Mouse (Mus musculus) gastrocnemius, adult 8-10 months (tissue): ENCODE data around the gene Sema4g. TPM values are rescaled to one million over a fixed set of nuclear protein-coding genes. Genes with fewer than 3 reads are reported as not detected.
A peak's percentile ranks its signal among the peaks of the same experiment; 100 is the strongest.

Experiments used
- DNase-seq, 2 experiments: peaks; one replicate each; pipeline ENCODE4 v3.0.0; 2022; ENCODE audit warnings: low spot score in 2 of 2
- total RNA-seq, 4 experiments: library from RNA; stranded (reverse); gene quantifications; 2 replicates each; pipeline ENCODE4 v1.2.4; 2022

Gene Sema4g
- total RNA-seq, 4 experiments from 2014 or later, result 0.13 to 0.41 (median 0.21) TPM

- DNase-seq, result no peak
Measured at GRCm38 (mm10) chr19:45003740-45004516, 15.0 kb downstream of the Sema4g start.

- no peak for DNase-seq
Measured at GRCm38 (mm10) chr19:45005444-45005843, 16.5 kb downstream of the Sema4g start, which contains the start of gene Twnk. Twnk (plus strand) TSS chr19:45005663.

DNA sequence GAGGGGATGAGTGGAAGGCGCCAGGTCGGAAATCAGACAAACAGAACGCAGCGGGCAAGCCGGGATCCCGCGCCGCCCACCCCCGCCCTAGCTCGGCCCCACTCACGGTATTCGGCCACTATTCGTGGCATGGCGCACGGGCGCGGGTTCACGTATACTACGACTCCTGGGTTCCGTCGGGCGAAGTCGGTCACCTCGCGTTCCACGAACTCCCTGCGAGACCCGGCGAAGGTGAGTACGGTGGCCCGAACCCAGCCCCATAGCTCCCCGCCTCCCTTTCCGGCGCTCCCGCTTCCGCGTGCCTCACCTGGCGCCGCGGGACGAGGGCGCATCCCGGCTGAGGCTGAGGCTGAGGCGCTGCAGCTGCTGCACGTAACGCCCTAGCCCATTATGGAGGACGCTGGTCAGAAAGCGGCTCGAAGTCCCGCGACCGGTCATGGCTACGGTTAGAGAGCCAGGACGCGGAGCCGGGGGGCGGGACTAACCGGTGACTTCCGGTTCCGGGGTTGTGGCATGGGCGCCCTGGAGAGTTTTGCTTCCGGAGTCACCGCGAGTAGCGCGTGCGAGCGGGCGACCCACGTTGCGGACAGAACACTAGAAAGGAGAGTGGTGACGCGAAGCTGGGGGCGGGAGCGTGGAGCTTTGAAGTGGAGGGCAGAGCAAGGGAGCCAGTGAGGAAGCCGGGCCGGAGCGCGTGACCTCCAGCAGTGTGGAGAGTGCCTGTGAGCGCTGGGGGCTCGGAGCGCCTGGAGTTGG lies 17.2 kb downstream of the Sema4g start, which contains the start of gene Mrpl43:
Mrpl43 (minus strand) TSS at position 486 of the 756 bp plus-strand sequence.
- DNase-seq, result peak; percentile 93 to 94

- no peak for DNase-seq
Measured at GRCm38 (mm10) chr19:45007021-45007420, 18.1 kb downstream of the Sema4g start.

- DNase-seq, result no peak
Measured at GRCm38 (mm10) chr19:45007425-45008191, 18.7 kb downstream of the Sema4g start.

- no peak for DNase-seq
Measured at GRCm38 (mm10) chr19:45010646-45011045, 21.7 kb downstream of the Sema4g start.

GRCm38 (mm10) chr19:45012219-45012618 lies 23.3 kb downstream of the Sema4g start:
- DNase-seq, result no peak

DNA sequence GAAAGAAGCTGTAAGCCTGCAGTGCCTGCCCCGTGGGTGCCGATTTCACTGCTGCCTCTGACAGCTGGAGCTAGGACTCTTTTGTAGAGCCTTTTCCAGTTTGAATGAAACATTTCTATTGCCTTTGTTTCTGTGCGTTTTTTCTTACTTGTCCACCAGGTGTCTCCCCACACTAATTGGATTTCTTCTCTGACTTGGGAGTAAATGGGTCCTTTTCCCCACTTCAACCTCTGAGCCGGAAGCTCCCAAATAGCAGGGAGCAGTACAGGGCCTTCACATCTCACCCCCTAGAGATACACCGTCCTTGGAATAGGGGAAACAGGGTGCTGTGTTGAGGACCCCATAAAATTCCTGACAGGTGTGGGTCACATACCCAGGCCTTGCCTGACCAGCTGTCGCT lies 23.7 kb downstream of the Sema4g start:
- no peak for DNase-seq

DNA sequence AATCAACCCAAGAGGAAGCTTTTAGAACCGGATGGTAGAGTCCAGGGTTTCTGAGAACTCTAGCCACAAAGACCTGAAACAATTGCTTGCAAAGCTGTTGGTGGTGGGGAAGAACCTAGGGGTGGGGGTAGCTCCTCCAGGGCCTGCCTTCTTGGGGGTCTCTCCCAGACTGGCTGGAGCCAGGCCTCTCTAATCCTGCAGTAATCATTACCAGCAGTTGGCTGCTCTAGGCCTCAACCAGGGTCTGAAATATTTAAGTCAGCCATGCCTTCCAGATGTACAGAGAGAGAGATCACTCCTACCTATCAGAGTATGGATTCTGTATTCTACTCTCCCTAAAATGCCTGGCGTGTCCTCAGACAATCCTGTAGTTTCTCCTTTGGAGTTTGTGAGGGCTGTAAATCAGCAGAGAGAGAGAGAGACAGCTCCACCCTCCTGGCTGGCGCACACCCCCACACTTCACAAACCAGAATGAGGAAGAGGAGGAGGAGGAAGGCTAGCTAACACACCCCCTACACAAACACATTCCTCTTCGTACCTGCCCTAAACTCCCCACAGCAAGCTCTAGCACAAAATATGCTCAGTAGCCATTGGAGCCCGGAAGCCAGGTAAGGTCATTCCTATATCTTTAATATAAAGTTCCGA lies 24.8 kb downstream of the Sema4g start:
- no peak for DNase-seq

DNA sequence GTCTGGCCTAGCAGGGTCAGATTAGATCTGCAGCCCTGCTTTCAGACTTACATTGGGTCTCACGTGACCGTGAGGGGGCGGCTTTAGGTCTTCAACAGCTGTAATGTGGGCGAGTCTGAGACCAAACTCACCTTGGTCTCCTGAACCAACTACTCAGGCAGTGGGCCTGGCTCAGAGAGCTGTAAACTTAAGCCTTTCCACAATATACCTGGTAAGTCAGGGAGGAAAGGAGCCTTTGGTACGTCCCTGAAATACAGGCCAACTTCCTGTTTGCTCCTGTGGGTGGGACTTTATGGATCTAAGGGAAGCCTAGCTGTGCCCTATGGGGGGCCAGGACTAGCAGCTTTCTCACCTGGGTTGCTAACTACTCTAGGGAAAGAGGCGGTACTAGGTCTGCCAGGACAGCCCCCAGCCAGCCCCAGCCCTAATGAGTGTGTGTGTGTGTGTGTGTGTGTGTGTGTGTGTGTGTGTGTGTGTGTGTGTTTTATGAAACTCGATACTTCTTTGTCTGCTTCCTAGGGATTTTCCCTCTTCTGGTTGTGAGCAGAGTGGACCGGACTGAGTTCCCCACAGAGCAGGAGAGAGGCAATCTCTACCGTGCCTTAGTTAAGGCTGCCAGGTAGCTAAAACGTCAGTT lies 25.6 kb downstream of the Sema4g start, which contains the start of gene Lzts2:
Lzts2 (plus strand) TSS at position 80 of the 637 bp plus-strand sequence.
- DNase-seq, result no peak

- DNase-seq, result peak; percentile 71 to 81
Measured at GRCm38 (mm10) chr19:45014981-45015402, 26.1 kb downstream of the Sema4g start.

DNA sequence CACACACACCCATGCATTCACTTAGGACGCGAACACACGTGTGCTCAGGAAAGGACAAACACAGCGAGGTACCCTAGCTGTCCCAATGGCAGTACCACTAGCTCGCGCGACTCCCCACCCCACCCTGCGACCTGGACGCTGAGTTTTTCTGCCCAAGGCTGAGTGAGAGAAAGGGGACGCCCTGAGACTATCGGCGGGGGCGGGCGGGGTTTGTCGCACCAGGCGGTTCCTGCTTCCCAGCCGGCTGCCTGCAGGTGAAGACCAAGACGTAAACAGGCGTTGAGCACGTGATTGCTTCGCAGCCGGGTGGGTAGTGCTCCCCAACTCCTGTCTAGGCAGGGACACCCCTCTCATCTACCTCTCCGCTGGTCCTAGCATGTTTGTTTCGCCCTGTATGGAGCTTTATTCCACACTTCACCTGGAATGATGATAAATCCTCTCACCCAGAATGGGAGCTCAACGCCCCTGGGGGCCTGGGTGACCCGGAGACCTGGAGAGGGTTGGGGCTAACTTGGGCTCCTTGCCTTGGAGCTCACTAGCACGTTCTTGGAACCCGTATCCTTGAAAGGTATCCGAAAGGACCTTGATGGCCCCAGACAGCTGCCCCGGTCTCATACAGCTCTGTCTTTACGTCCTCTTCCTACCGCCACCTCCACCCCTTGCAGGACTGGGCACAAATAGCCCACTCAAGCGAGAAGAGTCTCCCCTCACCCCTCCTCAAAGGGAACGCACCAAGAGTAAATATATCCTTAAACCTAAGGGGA lies 26.8 kb downstream of the Sema4g start:
- DNase-seq, result peak; percentile 59 to 67

GRCm38 (mm10) chr19:45016341-45017215 lies 27.7 kb downstream of the Sema4g start:
- peak; percentile 75 to 84 for DNase-seq

GRCm38 (mm10) chr19:45017216-45017771 lies 28.4 kb downstream of the Sema4g start:
- peak; percentile 80 to 84 for DNase-seq

GRCm38 (mm10) chr19:45017909-45018308 lies 29.0 kb downstream of the Sema4g start:
- peak; percentile 86 for DNase-seq

- no peak for DNase-seq
Measured at GRCm38 (mm10) chr19:45018351-45018831, 29.5 kb downstream of the Sema4g start.

DNA sequence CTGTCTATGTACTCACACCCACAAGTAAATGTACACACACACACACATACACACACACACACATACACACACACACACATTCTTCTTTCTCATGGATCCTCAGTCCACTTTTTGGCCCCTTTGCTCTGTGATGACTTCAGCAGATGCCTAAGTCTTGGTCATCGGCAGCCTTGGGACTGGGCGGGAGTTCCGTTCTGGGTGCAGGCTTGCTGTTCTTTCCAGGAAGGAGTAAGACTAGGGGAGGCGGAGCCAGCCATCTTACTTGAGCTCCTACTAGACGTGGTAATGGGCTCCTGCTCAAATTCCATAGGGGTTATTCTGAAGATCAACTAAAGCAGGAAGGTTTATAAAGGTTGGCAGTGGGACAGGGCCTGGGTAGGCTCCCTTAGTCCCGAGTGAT lies 31.4 kb downstream of the Sema4g start:
- DNase-seq, result peak; percentile 67 to 70

DNA sequence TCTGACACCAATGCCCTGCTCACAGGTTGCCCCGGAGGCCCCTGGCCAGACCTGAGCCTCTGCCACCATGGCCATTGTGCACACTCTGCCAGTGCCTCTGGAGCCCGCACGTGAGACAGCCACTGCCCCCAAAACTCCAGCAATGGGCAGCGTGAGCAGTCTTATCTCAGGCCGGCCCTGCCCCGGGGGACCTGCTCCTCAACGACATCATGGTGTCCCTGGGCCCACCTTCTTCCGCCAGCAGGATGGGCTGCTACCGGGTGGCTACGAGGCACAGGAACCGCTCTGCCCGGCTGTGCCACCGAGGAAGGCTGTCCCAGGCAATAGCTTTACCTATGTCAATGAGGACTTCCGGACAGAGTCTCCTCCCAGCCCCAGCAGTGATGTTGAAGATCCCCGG lies 32.5 kb downstream of the Sema4g start:
- DNase-seq, result no peak
